Mouse (Mus musculus): Measurements from ENCODE around the gene Gpat3. TPM values are rescaled to one million over a fixed set of nuclear protein-coding genes. Genes with fewer than 3 reads are reported as not detected.

Gpat3 gene
- polyA plus RNA-seq, 1 experiment: 0.40 TPM

- DNase-seq (ENCODE audit: low read depth): peak; percentile 80
- TF ChIP-seq POLR2A (IDR thresholded peaks at IDR 0.05; ENCODE audit: borderline replicate concordance, extremely low read depth, insufficient read depth, insufficient read length, poor library complexity, severe bottlenecking) (no peak), CTCF (IDR thresholded peaks at IDR 0.05; ENCODE audit: borderline replicate concordance, extremely low read depth, insufficient read depth, insufficient read length) (no peak)
Measured at GRCm38 (mm10) chr5:100886331-100886988, 40.9 kb downstream of the Gpat3 start.

DNA sequence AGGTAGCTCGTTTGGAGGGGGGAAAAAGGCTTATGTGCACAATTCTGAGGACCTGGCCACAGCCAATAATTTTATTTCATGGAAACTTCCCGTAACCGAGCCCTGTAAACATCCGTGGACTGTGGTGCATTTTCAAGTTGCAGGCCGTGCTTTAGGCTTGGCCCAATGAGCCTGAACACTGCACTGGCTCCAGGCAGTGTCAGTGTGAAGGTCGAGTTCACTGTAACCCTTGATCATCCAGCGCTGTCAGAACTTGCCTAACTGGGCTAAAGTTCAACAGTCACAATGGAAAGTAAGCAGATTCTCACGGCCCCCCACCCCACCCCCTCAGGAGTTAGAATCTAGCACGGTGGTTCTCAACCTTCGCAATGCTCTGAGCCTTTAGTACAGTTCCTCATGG is 50.7 kb downstream of the Gpat3 start:
- no peak for TF ChIP-seq CTCF (IDR thresholded peaks at IDR 0.05; ENCODE audit: borderline replicate concordance, extremely low read depth, insufficient read depth, insufficient read length)
- no peak for TF ChIP-seq POLR2A (IDR thresholded peaks at IDR 0.05; ENCODE audit: borderline replicate concordance, extremely low read depth, insufficient read depth, insufficient read length, poor library complexity, severe bottlenecking)
- no peak for DNase-seq (ENCODE audit: low read depth)

DNA sequence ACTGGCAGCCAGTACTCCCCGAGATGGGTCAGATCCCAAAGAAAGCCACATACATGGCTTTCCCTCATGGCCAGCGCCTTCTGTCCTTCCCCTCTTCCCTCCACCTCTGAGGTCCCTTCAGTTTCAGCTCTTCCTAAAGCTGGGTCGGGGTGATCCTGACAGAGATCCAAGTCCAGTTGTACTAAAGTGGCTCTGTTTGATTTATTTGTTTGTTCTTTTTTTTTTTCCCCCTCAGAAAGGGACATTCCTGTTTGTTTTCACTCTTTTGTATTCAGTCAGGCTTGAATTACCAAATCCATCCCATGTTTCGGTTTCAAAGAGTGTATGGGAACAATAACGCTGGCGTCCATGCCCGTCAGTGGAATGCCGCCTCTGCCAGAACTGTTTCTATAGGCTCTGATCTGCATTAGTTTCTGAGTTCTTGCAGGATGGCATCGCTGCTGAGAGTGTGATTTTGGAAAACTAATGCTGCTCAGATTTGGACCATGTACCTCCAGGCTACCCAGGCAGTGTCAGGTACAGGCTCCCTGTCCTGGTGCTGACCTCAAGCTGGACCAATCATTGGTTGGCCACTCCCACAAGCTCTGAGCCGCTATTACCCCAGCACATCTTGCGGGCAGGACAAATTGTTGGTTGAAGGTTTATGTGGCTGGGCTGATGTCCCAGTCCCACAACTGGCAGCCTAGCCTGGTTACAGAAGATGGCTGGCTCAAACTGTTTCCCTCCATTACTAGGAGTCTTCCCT is 54.4 kb downstream of the Gpat3 start:
- DNase-seq (ENCODE audit: low read depth): no peak
- no peak for TF ChIP-seq POLR2A (IDR thresholded peaks at IDR 0.05; ENCODE audit: borderline replicate concordance, extremely low read depth, insufficient read depth, insufficient read length, poor library complexity, severe bottlenecking)
- no peak for TF ChIP-seq CTCF (IDR thresholded peaks at IDR 0.05; ENCODE audit: borderline replicate concordance, extremely low read depth, insufficient read depth, insufficient read length)

DNA sequence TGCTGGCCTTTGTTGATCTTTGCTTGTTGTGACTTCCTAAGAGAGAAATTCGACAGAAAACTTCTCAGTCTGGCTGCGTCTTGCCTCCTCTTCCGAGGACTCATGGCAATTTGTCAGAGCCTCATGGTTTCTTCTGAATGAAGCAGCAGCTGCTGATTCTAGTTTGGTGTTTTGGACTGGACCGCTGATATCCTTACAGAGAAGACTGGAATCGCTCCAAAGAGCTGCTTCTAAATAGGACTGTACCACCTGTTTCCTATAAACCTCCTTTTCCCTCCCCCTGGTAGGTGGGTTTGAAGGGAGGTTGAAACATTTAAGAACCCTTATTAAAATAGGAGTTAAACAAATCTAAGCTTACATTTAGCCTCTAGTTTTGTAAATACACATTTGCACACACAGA is 55.5 kb downstream of the Gpat3 start:
- TF ChIP-seq POLR2A (IDR thresholded peaks at IDR 0.05; ENCODE audit: borderline replicate concordance, extremely low read depth, insufficient read depth, insufficient read length, poor library complexity, severe bottlenecking) (no peak), CTCF (IDR thresholded peaks at IDR 0.05; ENCODE audit: borderline replicate concordance, extremely low read depth, insufficient read depth, insufficient read length) (no peak)
- DNase-seq (ENCODE audit: low read depth): peak; percentile 18

DNA sequence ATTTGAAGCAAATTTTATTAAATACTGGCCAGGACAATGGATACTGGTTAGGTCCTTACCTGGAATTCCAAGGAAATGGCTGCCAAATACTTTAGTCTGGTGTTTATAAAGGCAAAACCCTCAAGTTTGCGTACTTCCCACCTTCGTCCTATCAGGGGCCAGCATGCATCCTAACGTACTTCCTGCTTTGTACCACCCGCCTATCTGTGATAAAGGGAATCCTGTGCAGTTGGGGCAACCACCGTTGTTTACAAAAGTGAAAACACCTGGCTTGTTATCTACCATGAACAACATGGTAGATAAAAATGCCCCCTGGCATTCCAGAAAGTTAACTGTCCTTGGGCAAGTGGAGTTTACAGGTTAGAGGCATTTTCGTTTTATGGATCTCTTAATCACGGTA is 63.0 kb downstream of the Gpat3 start:
- no peak for DNase-seq (ENCODE audit: low read depth)
- TF ChIP-seq CTCF (IDR thresholded peaks at IDR 0.05; ENCODE audit: borderline replicate concordance, extremely low read depth, insufficient read depth, insufficient read length): no peak
- TF ChIP-seq POLR2A (IDR thresholded peaks at IDR 0.05; ENCODE audit: borderline replicate concordance, extremely low read depth, insufficient read depth, insufficient read length, poor library complexity, severe bottlenecking): no peak

DNA sequence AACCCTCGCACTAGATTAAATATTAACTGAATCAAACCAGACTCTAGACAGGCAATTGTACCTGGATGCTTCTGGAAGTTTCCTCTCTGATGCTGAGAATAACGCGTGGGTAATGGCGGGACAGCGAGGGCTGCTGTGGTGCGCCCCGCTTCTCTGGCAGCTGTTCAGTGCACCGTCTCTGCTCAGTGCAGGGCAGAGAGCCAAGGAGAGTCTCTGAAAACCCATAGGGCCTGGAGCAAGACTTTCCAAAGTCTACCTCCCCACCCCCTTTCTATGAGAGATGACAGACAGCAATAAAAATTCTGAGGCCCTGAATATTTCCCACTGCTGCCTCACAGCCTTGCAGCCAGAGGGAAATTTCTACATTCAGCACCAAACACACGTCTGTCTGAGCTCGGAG is 63.4 kb downstream of the Gpat3 start:
- TF ChIP-seq CTCF (IDR thresholded peaks at IDR 0.05; ENCODE audit: borderline replicate concordance, extremely low read depth, insufficient read depth, insufficient read length) (no peak), POLR2A (IDR thresholded peaks at IDR 0.05; ENCODE audit: borderline replicate concordance, extremely low read depth, insufficient read depth, insufficient read length, poor library complexity, severe bottlenecking) (no peak)

GRCm38 (mm10) chr5:100909691-100910090 is 64.2 kb downstream of the Gpat3 start:
- TF ChIP-seq CTCF (IDR thresholded peaks at IDR 0.05; ENCODE audit: borderline replicate concordance, extremely low read depth, insufficient read depth, insufficient read length) (no peak), POLR2A (IDR thresholded peaks at IDR 0.05; ENCODE audit: borderline replicate concordance, extremely low read depth, insufficient read depth, insufficient read length, poor library complexity, severe bottlenecking) (no peak)
- DNase-seq (ENCODE audit: low read depth): no peak

More for the DNA sequence above, 63.4 kb downstream of the Gpat3 start:
- DNase-seq (ENCODE audit: low read depth): no peak

GRCm38 (mm10) chr5:100911502-100912097 is 66.1 kb downstream of the Gpat3 start:
- TF ChIP-seq CTCF (IDR thresholded peaks at IDR 0.05; ENCODE audit: borderline replicate concordance, extremely low read depth, insufficient read depth, insufficient read length): no peak
- TF ChIP-seq POLR2A (IDR thresholded peaks at IDR 0.05; ENCODE audit: borderline replicate concordance, extremely low read depth, insufficient read depth, insufficient read length, poor library complexity, severe bottlenecking): no peak
- DNase-seq (ENCODE audit: low read depth): no peak

DNA sequence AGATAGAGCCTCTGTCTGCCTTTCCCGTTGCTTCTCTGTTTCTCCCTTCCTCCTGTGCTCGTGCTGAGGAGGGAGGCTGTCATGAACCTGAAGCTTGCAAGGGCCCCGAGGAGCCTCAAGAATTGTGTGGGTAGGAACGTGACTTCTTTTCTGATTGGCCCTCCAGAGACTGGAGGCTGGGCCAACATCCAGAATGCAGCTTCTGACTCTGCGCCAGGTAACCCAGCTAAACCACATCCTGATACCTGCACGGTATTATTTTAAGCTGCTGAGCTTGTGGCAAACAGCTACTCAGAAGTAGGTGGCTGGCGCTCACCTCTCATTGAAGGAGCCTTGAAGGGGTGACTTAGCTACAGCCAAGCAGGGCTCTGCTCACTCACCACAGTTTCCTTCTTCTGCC is 66.9 kb downstream of the Gpat3 start:
- DNase-seq (ENCODE audit: low read depth): no peak
- TF ChIP-seq POLR2A (IDR thresholded peaks at IDR 0.05; ENCODE audit: borderline replicate concordance, extremely low read depth, insufficient read depth, insufficient read length, poor library complexity, severe bottlenecking) (no peak), CTCF (IDR thresholded peaks at IDR 0.05; ENCODE audit: borderline replicate concordance, extremely low read depth, insufficient read depth, insufficient read length) (no peak)

DNA sequence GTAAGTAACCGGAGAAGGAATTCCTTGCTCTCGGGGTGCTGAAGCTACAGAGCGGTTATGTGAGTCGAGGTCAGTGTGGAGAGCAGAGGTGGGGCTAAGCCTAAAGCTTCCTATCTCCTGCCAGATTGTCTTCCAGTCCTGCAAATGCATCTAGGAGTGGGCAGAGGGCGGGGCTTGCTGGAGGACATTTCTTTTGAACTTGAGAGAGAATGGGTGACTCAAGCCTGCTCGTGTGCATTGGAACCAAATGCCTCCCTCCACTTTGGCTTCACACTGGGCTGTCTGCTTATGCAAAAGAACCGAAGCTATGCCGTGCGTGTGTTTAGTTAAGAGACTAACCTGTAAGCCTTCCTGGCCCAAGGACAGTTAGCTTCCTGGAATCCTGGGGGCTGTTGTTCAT is 67.8 kb downstream of the Gpat3 start:
- TF ChIP-seq CTCF (IDR thresholded peaks at IDR 0.05; ENCODE audit: borderline replicate concordance, extremely low read depth, insufficient read depth, insufficient read length) (no peak), POLR2A (IDR thresholded peaks at IDR 0.05; ENCODE audit: borderline replicate concordance, extremely low read depth, insufficient read depth, insufficient read length, poor library complexity, severe bottlenecking) (no peak)
- no peak for DNase-seq (ENCODE audit: low read depth)

DNA sequence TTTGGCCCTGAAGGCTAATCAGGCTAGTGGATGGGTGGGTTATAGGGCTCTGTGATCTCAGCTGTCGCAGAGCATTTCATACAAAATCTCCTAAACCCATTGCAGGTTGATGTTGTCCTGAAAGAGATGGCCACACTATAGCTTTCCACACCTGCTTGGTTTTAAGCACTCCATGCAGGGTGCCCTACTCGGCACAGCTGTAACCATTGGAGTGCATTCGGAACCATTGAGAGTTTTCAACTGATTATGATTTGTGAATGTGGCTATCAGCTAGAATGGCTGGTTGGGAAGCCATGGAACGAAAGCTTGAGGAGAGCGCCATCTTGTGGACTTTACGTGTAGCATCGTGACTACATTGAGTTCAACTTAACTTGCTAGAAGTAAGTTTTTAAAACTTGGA is 69.5 kb downstream of the Gpat3 start:
- DNase-seq (ENCODE audit: low read depth): peak; percentile 83
- TF ChIP-seq POLR2A (IDR thresholded peaks at IDR 0.05; ENCODE audit: borderline replicate concordance, extremely low read depth, insufficient read depth, insufficient read length, poor library complexity, severe bottlenecking) (no peak), CTCF (IDR thresholded peaks at IDR 0.05; ENCODE audit: borderline replicate concordance, extremely low read depth, insufficient read depth, insufficient read length) (peak; percentile 77; the same call in 1 of the 2 replicates)

All from brain, embryonic 14.5 days (tissue).